Mouse (Mus musculus) urinary bladder, postnatal 36 days (tissue): ENCODE results near the gene Cdk10.
"Not testable (repeated sequence)": the region's sequence is repeated elsewhere in the genome, so short reads cannot be mapped to it uniquely, and the experiment has no call there.

Experiments used
- DNase-seq, 2 experiments: peaks; one replicate each; pipeline ENCODE4 v3.0.0; 2022; ENCODE audit warnings: low spot score in 2 of 2, mixed read lengths in 1 of 2

The Cdk10 gene

DNA sequence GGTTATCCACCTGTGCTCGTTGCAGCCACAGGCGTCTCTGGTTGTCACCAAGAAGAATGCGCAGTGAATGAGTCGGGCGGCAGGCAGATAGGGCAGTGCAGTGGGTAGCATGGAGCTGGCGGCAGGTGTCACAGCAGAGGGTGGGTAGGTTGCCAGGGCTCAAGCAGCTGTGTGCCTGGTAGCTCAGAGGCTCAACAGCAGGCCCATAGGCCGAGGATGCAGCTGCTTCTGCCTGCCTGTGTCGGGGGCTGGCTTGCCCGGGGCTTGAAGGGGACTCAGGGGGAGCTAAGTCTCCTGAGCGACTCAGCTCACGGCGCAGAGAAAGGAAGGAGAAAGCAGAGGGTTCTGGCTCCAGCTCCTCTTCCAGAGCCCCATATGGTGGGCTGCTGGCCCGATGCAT lies 8.7 kb downstream of the Cdk10 start:
- DNase-seq, result no peak

DNA sequence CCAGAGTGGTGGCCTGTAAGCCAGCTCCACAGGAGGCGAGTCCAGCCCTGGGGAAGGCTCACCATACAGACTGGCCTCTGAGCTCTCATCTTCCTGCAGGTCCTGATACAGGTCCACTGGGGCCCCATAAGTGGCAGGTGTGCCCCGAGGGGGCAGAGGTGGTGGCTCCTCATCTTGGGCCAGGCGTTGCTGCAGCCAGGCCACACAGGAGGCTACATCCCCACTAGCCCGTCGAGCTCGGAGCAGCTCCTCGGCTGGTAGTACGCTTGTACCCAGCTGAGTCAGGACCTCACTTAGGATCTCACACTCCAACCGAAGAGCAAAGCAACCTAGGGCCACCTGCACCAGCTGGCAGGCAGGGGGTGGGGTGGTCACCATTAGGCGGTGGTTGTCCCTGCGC lies 9.1 kb downstream of the Cdk10 start:
- no peak for DNase-seq

DNA sequence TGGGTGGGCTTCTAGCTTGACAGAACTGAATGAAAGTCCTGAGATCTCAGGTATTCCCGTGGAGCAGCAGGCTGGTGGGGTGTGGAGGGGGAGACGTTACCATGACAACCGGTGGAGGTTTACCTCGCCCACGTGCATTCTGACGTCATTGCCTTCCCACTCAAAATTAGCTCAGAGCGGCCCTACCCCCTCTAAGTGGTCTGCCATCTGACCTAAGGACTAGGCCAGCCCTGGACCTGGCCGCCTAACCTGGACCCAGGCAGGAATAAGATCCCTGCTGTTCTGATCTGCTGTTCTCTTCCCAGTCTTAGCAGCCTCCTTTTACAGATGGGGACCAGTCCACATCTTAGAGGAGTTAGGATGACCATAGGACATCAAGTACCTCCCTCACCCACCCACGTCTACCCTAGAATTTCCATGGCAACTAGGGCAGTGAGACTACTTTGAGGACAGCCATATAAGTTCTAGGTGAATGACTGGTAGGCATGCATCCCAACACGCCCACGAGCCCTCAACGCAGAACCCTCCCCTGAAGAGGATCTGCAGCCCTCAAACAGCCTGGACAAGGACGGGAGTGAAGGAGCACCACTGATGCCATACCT lies 10.4 kb downstream of the Cdk10 start:
- DNase-seq, result no peak

DNA sequence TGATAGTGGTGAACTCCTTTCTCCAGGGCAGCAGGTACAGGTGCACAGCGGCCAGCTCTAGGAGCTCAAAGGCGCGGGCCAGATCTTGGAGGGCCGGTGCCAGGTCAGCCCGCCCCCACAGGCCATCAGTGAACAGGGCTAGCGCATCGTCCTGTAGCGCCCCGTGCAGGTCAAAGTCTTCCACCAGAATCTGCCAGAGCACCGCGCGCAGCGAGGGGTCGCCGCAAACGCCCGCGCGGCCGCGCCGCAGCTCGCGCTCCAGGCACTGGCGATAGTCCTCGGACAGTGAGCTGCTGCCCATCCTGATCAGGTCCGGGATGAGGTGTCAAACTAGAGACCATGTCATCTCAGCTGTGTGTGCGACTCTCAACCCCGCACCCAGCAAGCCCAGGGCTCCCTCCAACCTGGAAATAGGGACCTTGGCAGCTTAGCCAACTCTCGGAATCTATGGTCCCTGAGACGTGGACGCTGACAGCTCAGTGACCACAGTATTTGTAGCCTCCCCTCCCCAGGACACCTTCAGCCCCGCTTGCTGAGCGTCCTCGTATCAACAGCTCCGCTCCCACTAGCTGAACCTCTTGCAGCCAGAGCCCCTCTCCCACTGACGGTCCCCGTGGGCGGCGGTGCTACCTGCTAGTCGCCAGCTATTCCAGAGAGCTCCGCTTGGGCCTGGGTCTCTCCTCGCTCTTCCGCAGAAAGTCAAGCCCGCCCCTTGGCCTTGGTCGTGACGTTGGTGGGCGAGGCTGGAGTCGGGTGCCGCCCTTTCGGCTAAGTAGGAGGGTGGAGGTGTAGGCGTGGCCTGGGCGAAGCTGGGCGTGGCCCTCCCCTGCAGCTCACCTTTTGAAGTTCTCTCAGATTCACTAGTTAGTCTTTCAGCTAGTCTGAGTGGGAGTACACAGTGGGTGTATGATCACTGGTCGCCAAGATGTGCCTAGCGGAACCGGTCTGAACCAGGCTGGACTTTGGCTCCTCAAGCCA lies 11.2 kb downstream of the Cdk10 start, which contains the start of gene Spata2l:
TSS of gene Spata2l (minus strand) at position 714 of the 978 bp plus-strand sequence.
- peak; percentile 84 to 89 for DNase-seq

DNA sequence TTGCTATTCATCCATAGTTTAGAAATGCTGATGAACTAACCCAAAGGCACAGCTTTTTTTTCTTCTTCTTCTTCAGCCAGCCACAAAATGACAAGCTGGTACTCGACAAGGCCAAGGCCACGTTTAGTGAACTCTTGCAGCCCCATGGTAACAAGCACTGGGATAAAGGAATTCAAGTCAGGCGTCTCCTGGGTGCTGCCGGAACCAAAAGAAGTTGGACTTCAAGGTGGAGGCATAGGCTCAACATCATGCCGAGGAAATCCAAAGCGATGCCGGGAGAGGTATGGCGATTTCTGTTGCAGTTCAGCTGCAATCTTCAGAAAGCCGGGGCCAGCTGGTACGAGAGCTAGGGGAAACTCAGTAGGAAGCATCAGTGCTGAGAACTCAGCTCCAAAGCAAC lies 14.8 kb downstream of the Cdk10 start:
- DNase-seq, result no peak

DNA sequence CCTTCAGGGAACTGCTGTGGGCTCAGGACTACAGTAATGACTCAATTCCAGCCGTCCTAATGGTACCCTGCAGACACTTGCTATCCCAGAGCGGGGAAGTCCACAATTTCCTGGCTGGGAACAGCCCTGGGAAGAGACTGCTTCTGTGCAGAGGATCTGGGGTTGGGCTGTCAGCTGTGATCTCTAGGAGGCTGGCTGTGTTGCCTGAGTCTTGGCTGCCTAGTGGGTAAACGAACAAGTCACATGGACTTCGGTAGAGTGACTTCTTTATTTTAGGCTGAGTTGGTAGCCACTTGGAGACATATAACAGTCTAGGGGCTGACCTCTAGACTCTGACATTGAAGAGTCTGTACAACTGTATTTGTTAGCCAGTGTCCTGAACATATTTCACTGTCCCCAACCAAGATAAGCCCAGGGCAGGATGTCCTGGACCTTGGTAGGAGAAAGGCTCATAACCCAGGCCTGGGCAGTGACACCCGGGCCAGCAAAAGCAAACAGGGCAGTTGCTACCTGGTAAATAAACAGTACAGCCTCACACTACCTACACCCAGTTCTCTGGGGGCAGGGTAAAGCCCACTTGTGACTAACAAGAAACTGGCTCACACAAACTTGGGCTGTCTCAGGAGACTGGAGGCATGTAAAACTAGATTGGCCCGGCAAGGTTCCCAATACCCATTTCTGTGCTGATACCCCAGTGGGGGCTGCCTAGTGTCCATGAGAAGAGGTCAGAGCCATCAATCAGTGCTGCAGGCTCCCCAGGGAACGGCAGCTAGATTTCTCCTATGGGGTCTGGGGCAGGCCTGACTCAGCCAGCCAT lies 17.7 kb downstream of the Cdk10 start:
- no peak for DNase-seq

DNA sequence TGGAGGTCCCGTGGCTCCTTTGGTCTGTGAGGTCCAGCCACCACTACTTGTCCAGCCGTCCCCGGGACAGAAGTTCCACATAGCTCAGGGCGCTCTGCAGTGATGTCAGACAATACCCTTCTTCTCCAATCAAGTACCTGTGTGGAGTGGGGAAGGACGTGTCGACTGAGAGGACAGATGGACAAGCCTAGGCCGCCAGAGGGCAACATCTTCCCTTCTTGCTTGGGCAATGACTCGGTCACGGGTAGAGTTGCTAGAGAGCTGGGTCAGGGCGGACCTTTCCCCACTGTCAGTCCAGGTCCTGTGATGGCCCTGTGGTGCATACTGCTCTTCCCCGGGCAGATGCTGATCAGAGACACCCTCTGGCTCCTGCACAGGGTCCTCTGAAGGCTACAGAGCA lies 18.4 kb downstream of the Cdk10 start:
- no peak for DNase-seq

DNA sequence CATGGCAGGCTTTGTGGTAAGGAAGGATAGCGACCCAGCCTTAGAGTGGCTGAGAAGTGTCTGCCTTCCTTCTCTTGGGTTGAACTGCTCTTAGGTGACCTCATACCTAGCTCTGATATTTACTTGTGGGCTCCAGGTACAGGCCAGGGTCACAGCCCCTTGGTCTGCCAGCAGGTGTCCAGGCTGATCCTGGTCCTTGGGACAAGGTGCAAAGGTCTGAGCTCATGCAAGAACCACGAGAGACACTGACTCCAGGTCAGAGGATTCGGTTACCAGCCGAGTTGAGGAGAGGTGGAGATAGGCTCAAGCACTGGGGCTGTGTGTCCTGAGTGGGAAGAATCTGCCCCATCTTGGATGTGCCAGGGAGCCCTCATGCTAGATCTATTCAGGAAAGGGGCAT lies 19.7 kb downstream of the Cdk10 start:
- no peak for DNase-seq

DNA sequence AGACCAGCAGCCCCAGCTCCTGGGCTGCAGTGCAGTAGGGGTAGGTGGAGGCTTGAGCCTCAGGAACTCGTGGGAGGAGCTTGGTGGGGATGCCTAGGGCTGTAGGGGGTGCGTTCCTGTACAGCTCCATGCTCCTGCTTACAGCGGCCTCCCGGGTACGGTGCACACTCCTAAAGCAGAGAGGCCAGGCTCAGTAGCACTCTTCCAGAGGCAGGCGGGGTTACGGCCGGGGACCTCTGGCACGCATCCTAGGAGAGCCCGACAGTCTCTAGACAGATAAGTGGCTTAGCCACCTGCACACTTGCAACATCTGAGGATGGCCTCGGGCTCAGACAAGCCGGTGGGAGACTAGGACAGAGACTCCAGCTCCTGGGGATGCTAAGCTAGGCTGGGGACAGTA lies 20.9 kb downstream of the Cdk10 start:
- no peak for DNase-seq

DNA sequence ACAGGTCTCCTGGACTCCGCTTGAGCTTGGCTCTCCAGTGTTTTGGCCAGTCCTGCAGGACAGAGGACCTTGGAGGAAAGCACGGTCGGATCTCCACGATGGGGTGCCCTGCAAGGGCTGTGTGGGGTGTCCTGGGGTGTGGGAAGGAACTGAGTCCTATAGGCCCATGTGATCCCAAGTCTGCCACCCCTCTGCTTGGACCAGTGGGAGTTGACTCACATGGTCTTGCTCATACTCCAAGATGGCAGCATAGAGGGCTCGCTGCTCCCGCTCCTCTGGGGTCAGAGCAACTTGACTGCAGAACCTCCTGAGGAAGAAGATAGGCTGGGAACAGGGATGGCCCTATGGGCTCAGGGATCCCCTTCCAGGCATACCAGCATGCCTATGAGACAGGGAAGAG lies 23.1 kb downstream of the Cdk10 start:
- no peak for DNase-seq

DNA sequence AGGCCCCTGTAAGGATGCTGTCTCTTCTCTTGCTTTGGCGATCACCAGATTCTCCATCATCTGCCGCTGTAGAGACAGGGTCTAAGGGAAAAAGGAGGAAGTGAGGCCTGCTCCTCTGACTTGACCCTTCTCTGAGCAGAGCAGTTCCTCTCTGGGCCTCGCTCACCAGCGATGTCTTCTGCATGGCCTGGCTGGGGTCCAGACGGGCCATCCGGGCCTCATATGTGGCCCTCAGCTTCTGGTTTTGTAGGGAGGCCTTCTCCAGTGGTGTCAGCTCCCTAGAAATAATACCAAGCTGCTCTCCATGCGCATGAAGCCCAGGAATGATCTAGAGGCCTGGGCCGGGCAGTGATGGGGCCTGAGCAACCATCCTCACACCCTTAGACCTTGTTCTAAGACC lies 24.0 kb downstream of the Cdk10 start:
- DNase-seq, result no peak

DNA sequence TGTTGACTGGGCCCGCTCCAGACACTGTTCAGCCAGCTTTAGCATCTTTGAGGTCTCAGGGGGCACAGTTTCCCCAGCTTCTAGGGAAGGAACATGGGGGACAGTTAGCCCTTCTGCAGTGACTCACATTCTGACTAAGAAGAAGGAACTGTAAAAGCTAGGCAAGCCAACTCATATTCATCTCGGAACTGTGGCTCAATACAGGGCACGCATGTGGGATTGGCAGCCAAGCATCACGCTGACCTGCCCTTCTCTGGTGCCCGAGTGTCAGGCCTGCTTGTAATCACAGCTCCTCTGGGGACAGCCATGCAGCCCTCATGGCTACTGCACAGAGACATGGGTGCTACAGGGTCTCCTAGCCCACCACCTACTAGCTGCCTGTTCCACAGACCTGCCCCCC lies 26.3 kb downstream of the Cdk10 start:
- DNase-seq, result no peak

DNA sequence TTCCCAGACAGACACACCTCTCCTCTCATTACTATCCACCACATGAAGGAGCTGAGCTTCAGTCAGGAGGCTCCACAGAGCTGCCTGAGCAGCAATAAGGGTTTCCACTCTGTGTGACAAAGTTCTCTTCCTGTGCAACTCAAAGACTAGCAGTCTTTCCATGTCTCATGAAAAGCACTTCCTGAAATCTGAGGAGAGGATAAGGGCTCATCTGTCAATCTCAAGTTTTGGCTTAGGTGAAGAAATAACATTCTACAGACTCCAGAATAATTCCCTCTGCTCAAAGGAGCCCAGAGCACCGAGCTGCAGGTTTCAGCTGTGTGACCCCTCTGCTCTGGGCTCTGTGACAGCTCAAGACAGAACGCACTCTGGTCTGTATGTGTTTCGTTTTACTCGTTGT lies 28.3 kb downstream of the Cdk10 start:
- DNase-seq, result no peak

DNA sequence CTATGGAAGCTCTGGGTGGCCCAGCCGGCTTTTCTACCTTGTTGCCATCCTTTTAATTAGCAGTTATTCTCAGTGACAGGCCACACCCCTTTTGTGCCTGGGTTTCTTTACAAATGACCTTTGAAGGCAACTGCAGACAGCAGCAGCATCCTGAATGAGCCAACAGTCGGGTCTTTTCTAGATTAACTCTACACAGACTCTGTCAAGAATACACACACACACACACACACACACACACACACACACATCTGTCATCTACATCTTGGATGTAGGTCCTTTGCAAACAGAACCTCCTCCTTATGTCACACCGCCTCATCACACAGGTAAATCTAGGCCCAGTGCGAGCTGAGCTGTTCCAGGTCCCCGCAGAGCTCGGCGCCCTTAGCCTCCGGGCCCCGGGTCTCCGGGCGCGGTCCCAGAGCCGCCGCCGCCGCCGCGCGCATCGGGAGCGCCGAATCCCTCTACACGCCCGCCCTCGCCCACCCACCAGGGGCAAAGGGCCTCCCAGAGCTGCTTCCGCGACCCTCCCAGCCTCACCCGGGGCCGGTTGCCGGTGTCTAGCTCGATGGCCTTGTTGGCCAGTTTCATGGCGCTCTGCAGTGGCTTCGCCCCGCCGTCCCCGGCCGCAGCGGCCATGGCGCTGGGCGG lies 28.9 kb downstream of the Cdk10 start:
- no peak for DNase-seq

DNA sequence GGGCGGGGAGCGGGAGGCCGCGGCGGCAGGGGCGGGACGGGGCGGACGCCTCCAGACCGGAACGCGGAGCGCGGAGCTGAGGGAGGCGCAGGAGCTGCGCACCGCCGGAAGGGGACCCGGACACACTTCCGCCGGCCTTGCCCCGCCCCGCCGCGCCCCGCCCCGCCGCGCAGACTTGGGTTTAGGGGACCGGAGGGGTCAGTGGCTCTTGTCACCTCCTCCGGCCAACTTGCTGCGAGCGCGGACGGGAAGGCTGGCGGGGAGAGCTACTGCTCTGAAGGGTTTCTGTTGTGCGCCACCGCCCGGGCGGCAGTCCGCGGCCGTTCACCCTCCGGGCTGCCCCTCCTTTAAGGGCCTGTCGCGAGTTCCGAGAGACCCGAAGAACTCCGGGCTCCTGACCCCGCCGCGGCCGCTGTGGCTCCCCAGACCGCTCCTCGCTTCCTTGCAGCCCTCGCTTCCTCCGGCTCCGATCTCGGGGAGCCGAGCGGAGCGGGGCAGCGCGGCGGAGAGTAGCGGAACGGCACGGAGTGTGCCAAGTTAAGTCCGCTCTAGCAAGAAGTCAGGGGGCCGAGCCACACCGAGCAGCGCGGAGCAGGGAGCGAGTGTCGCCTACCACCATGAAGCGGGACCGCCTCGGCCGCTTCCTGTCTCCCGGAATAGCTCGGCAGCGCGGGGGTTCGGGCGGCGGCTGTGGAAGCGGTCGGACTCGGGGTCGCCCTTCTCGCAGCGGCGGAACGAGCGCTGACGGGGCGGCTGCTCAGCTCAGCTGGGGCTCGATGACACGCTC lies 29.6 kb downstream of the Cdk10 start, which contains the start of the genes Zfp276 and Vps9d1:
TSS of gene Zfp276 (plus strand) at position 97 of the 787 bp plus-strand sequence.
TSS of gene Vps9d1 (minus strand) at position 250 of the 787 bp plus-strand sequence.
- DNase-seq, result peak; percentile 77 to 84

DNA sequence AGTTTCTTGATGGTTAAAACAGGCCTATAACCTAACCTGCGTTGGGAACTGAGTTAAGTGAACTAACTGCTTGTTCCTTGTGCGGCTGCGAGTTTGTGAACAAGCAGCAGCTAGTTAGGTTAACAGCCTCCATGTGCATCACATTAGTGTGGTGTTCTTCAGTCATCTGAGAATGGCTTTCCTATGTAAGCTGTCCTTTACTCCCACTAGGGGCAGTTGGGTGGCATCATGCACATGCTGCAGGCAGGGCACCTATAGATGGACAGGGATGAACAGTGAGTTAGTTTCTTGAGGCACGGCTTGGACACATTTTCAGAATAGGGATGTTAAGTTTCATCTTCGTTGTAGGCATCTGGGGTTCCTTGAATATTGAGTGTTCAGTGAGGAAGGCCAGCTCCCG lies 30.5 kb downstream of the Cdk10 start:
- DNase-seq, result no peak

DNA sequence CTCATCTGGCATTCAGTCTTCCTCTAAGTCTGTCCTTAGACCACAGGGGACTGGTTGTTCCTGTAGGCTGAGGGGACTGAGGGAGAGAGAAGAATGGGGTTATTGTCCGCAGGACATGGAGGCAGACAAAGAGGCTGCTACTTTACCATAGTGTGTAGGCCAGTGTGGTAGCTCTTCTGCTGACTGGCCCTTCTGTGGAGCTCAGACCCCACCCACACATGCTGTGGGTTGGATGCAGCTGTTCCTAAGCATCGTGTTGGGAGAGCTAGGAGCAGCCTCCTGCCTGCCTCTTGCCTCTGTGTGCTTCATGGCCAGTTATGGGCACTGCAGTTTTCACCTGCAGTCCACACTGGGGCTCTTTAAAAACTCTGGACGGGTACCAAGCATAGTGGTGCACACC lies 32.5 kb downstream of the Cdk10 start:
- DNase-seq, result no peak

DNA sequence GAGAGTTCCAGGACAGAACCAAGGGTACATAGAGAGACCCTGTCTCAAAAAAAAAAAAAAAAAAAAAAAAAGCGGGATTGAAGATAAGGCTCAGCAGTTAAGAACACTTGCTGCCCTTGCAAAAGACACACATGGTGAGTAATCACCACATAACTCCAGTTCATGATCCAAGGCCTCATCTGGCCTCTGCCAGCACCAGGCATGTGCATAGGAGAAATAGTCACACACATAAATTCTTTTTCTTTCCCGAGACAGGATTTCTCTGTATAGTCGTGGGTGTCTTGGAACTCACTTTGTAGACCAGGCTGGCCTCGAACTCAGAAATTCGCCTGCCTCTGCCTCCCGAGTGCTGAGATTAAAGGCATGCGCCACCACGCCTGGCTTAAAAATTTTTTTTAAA lies 33.0 kb downstream of the Cdk10 start:
- DNase-seq, result not testable (repeated sequence)

DNA sequence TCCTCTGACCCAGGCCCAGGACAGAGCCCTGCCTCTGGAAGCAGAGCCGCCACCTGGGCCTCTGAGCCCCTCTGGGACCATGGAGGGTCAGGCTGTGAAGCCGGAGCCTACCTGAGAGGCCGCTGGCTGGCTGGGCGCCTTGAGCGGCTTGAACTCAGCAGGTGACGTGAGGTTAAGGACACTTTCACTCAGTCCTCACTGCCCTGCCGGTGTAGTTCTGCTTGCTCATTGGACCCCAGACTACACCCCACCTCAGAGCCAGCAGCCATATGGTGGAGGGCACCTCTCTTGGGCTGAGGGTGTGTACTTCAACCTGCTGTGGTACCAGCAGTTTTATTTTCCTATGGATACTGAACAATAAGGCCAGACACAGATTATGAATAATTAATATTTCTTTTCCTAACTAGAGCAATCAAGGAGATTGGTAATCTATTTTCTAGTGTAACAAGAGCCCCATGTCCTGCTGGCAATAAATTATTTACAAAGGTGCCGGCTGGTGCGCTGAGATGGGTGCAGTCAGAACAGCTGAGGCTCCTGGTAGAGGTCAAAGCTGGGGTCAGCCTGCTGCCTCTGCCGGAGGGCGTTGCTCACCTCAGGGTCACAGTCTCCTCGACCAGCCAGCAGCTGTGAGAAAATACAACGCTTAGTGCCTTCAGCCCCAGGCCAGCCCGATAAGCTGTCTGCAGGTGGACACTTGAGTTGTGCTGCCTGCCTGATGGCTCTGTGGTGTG lies 43.4 kb downstream of the Cdk10 start:
- no peak for DNase-seq

DNA sequence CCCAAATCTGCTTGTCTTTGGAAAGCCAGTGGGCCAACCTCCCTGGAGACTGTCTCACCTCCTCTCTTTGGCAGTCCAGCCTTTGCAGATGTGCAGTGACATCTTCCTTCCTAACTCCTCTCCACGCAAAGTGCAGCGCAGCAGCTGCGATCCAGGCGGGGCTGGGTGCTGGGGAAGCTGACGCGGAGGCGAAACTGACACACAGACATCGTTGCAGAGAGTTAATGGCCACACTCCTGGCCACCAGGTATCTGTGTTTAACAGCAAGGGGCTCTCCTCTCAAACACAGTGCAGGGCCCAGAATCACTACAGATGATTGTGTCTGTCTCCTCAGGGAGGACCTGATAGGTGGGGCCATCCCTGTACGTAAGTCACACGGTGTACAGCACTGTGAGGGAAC lies 46.5 kb downstream of the Cdk10 start:
- no peak for DNase-seq
